Mouse (Mus musculus) liver, postnatal 0 days (tissue): ENCODE measurements around the gene 1810010H24Rik. TPM values are rescaled to one million over a fixed set of nuclear protein-coding genes. Genes with fewer than 3 reads are reported as not detected.
A peak's percentile ranks its signal among the peaks of the same experiment; 100 is the strongest.
"Not testable (repeated sequence)": the region's sequence is repeated elsewhere in the genome, so short reads cannot be mapped to it uniquely, and the experiment has no call there.

Experiments
- ATAC-seq: fragments of 200-750 bp; cut with Nextera tagmentation; 2 replicates; pipeline ENCODE4 v1.8.0; 2017; ENCODE audit warnings: mild to moderate bottlenecking, moderate library complexity
- DNase-seq: peaks from one replicate; pipeline ENCODE4 v3.0.0-alpha.2; 2016
- H3K27ac ChIP-seq: fragments of 300-500 bp; sonication (generic); 2 replicates; pipeline ENCODE4 v1.5.1; 2014; ENCODE audit warnings: antibody characterized with exemption, moderate library complexity, mild to moderate bottlenecking, low read depth
- H3K27me3 ChIP-seq: fragments of 300-500 bp; sonication (generic); 2 replicates; pipeline ENCODE4 v1.6.1; 2014; ENCODE audit warnings: low read length, control low read depth, mixed read lengths; ENCODE audit not compliant: insufficient read depth
- H3K36me3 ChIP-seq: fragments of 300-500 bp; sonication (generic); replicated peaks from 2 replicates; pipeline ENCODE4 v1.6.1; 2014; ENCODE audit warnings: mild to moderate bottlenecking, control low read depth, low read length, moderate library complexity, mixed read lengths; ENCODE audit not compliant: insufficient read depth
- H3K4me1 ChIP-seq: fragments of 300-500 bp; sonication (generic); 2 replicates; pipeline ENCODE4 v1.6.1; 2014; ENCODE audit warnings: antibody characterized with exemption, mild to moderate bottlenecking, control low read depth; ENCODE audit not compliant: insufficient read depth
- H3K4me2 ChIP-seq: fragments of 300-500 bp; sonication (generic); 2 replicates; pipeline ENCODE4 v1.6.1; 2014; ENCODE audit warnings: low read depth, mild to moderate bottlenecking, low read length, moderate library complexity, mixed read lengths
- H3K4me3 ChIP-seq: fragments of 300-500 bp; sonication (generic); 2 replicates; pipeline ENCODE4 v1.5.1; 2014; ENCODE audit warnings: low read depth, low read length
- H3K9ac ChIP-seq: fragments of 300-500 bp; sonication (generic); replicated peaks from 2 replicates; pipeline ENCODE4 v1.6.1; 2014; ENCODE audit warnings: mild to moderate bottlenecking, moderate library complexity
- H3K9me3 ChIP-seq: fragments of 300-500 bp; sonication (generic); 2 replicates; pipeline ENCODE4 v1.6.1; 2016; ENCODE audit warnings: mild to moderate bottlenecking, control low read depth, low read length, mixed read lengths
- CTCF ChIP-seq: sonication (generic); IDR thresholded peaks from 2 replicates; pipeline ENCODE4 v1.5.1; 2016; ENCODE audit warnings: antibody characterized with exemption, low read depth
- EP300 ChIP-seq: IDR thresholded peaks from 2 replicates; pipeline ENCODE4 v1.6.1; 2016; ENCODE audit warnings: antibody characterized with exemption, low read depth, mild to moderate bottlenecking
- WGBS: fragments of 180-500 bp; shearing (Covaris S2); extraction: QIAGEN DNeasy Blood & Tissue Kit; methylation state at CpG from one replicate; pipeline ENCODE4 v1.1.7; 2014; ENCODE audit not compliant: insufficient replicate concordance; 5-methylcytosine and 5-hydroxymethylcytosine counted together
- polyA plus RNA-seq: library from polyadenylated mRNA; unstranded; fragments of >200 nt; fragmentation: Nextera tagmentation; extraction: Ambion mirVana; gene quantifications from 2 replicates; pipeline ENCODE4 v1.2.1, GENCODE M21; 2015

Gene 1810010H24Rik
- 7.3 and 10.3 TPM in 2 replicates for polyA plus RNA-seq

DNA sequence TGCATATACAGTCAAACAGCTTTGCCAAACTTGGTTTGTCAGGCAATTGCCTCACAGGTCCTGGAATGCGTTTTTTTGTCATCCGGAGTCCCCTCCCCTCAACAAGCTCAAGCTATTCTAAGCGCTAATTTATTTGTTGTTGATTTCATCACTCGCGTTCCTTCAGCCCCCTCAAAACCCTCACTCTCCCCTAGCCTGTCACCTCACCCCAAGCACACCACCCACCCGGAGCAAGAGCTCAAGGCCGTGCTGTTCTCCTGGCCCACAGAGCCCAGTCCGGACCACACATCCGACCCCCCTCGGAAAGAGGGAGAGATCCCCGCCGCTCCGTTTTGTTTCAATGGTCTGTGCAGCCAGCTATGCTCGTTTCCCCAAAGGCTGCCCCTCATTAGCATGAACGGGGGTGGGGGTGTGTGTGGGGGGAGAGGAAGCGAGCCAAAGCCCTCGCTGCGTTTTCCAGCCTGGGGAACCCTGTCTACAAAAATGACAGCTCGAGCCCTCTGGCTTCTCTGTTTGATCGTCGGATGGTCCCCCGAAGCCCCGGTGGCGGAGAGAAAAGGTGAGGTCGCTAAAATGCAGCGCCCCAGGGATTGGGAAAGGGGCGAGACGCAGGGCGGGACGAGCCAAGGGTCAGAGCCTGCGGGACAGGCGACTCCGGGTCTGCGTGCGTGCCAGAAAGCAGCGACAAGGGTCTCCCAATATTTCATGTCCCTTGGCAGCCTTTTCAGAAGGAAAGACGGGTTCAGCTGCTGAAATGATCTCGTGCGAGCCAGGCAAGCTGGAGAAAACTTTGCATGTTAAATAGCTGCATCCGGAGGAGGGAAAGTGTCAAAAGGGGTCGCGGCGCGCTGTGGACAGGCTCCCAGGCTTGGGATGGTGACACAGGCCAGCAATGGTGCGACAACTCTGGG is at the start of gene 1810010H24Rik:
TSS of gene 1810010H24Rik (plus strand) at position 271 of the 911 bp plus-strand sequence.
- Histone ChIP-seq H3K4me2 (peak within 1 kb of the TSS; percentile 84), H3K4me3 (peak within 1 kb of the TSS; percentile 71), H3K27me3 (peaks cover 18% of the 10 kb centered on the region), H3K27ac (peak within 1 kb of the TSS; percentile 87), H3K9ac (peak within 1 kb of the TSS; percentile 68), H3K4me1 (peaks cover 18% of the 10 kb centered on the region), H3K9me3 (no peaks in the 10 kb centered on the region), H3K36me3 (no peaks in the 10 kb centered on the region)
- 1% methylated on average over 45 of the region's 45 CpGs for WGBS
- ATAC-seq, result no peak
- TF ChIP-seq EP300 (no peak), CTCF (no peak)
- DNase-seq, result peak; percentile 49

DNA sequence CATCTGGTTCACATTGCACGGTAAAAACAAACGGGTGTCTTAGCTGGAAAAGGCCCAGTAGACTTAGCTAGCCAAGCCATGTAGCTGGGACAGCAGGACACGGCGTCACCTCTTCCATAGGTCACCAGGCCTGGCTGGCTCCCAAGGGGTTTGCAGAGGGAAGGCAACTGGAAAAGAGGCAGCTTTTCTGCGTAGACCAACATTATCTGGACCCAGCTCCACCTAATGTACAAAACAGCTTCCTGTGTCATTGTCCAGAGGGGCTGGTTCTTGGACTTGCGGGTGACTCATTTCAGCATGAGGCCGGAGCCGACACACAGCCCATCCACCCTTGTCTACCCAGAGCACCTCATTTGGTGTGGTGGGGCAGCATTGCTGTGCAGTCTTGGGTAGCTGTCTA is 49.3 kb upstream of the 1810010H24Rik start:
- Histone ChIP-seq H3K9me3 (no peaks in the 10 kb centered on the region), H3K27me3 (no peaks in the 10 kb centered on the region), H3K9ac (no peak overlapping the region), H3K27ac (peak overlapping the region; percentile 92), H3K36me3 (no peaks in the 10 kb centered on the region), H3K4me2 (peak overlapping the region; percentile 13; the same call in 1 of the 2 replicates), H3K4me3 (no peak overlapping the region), H3K4me1 (peaks cover 5% of the 10 kb centered on the region; the same call in 1 of the 2 replicates)
- TF ChIP-seq CTCF (no peak), EP300 (peak; percentile 18; the same call in 1 of the 2 replicates)
- DNase-seq (peak; percentile 80), ATAC-seq (peak; percentile 81)
- WGBS, result 52% methylated on average over 8 of the region's 8 CpGs

DNA sequence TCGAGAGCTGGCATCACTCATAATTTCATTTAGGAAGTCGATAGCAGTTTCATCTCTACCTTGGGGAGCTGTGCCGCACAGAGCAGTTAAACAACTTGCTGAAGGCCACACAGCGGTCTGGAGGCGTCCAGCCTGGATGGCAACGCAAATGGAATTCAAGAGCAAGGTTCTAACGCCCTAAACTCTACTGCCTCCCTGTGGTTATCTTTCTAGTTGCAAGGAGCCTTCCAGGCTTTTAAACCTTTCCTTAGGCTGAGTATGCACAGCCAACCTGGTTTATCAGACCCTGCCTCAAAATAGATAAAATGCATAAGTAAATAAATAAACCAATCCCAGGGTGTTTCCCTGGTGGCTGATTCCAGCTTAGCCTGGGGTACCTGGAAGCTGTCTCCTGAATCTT is 45.0 kb upstream of the 1810010H24Rik start:
- no peaks in the 10 kb centered on the region for H3K36me3 ChIP-seq
- H3K4me1 ChIP-seq, result peaks cover 4% of the 10 kb centered on the region; the same call in 1 of the 2 replicates
- H3K9me3 ChIP-seq, result no peaks in the 10 kb centered on the region
- no peak overlapping the region for H3K9ac ChIP-seq
- TF ChIP-seq CTCF (peak; percentile 90), EP300 (no peak)
- DNase-seq, result peak; percentile 54
- no peak overlapping the region for H3K4me3 ChIP-seq
- H3K27ac ChIP-seq, result no peak overlapping the region
- no peak for ATAC-seq
- WGBS, result 26% methylated on average over 7 of the region's 7 CpGs
- H3K4me2 ChIP-seq, result no peak overlapping the region
- no peaks in the 10 kb centered on the region for H3K27me3 ChIP-seq

DNA sequence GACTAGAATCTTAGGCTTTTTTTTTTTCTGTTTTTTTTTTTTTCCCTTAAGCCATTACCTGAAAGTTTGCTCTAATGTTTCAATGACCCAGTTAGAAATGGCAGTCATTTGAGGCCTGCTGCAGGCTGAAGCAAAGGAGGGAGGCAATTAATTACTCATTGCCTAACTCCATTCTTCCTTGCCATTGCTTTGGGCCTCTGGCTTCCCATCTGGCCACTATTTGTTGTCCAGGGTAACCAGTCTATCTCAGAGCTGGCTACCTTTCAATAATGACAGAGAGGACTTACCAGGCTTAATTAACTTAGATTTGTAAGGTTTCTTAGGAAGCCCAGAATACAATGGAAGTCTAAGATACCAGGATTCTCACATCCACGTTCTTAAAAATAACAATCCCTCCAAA is 43.7 kb upstream of the 1810010H24Rik start:
- DNase-seq, result no peak
- Histone ChIP-seq H3K27ac (0 out of 2 replicates have a peak overlapping the region, but pooled peaks have one; percentile 8), H3K4me3 (no peak overlapping the region), H3K4me1 (0 out of 2 replicates have a peak, but pooled peaks cover 4% of the 10 kb centered on the region), H3K4me2 (no peak overlapping the region), H3K9me3 (no peaks in the 10 kb centered on the region), H3K27me3 (no peaks in the 10 kb centered on the region), H3K9ac (no peak overlapping the region), H3K36me3 (peaks cover 6% of the 10 kb centered on the region; the same call in 1 of the 2 replicates)
- no peak for TF ChIP-seq CTCF
- TF ChIP-seq EP300, result no peak
- no peak for ATAC-seq
- WGBS, result 65% methylated on average over 1 of the region's 1 CpGs

DNA sequence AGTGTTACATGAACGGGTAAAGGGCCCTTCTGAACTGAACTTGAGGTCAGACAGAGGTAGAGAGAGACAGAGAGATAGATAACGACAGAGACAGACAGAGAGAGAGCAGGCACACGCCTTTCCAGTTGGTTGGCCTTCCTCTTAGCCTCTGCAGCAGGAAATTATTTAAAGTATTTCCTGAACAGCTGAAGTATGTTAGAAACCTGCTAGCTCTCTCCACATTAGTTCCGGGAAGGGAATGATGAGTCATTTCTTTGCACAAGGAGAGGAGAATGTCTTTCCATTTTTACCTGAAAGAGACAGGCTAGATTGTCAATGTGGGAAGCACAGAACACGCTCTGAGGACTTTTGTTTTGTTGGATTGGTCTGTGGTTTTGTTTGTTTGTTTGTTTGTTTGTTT is 43.1 kb upstream of the 1810010H24Rik start:
- Histone ChIP-seq H3K4me1 (0 out of 2 replicates have a peak, but pooled peaks cover 2% of the 10 kb centered on the region), H3K9me3 (no peaks in the 10 kb centered on the region), H3K4me3 (no peak overlapping the region), H3K4me2 (no peak overlapping the region), H3K36me3 (peaks cover 12% of the 10 kb centered on the region), H3K9ac (no peak overlapping the region), H3K27ac (0 out of 2 replicates have a peak overlapping the region, but pooled peaks have one; percentile 8), H3K27me3 (no peaks in the 10 kb centered on the region)
- 21% methylated on average over 5 of the region's 5 CpGs for WGBS
- ATAC-seq (no peak), DNase-seq (no peak)
- TF ChIP-seq EP300, result no peak
- no peak for TF ChIP-seq CTCF

DNA sequence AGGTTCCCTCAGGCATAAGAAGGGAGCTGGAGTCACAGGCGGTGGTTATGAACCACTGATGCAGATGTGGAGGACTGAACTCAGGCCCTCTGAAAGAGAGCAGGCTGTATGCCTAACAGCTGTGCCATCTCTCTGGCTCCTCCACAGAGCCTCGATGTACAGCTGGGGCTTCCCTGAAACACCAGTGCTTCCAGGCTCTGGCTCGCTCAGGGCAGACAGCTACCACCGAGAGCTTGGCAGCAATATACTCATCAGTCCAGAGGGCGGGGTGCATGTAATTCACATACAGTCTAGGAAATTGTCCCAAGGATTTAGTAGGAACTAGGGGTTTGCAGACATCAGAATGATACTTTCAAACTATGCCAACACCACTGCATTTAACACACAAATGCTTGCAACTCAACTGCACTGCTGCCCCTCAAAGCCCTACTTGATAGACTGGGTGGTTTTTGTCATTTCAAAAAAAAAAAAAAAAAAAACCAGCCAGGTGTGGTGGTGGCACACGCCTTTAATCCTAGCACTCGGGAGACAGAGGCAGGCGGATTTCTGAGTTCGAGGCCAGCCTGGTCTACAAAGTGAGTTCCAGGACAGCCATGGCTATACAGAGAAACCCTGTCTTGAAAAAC is 39.4 kb upstream of the 1810010H24Rik start:
- WGBS, result 80% methylated on average over 8 of the region's 9 CpGs
- not testable (repeated sequence) for H3K9ac ChIP-seq, DNase-seq, H3K27ac ChIP-seq, H3K9me3 ChIP-seq, H3K4me2 ChIP-seq, H3K27me3 ChIP-seq, H3K4me3 ChIP-seq, ATAC-seq, H3K4me1 ChIP-seq
- H3K36me3 ChIP-seq, result peaks cover 44% of the 10 kb centered on the region
